Mouse (Mus musculus): ENCODE results near the gene Olfr918.

DNA sequence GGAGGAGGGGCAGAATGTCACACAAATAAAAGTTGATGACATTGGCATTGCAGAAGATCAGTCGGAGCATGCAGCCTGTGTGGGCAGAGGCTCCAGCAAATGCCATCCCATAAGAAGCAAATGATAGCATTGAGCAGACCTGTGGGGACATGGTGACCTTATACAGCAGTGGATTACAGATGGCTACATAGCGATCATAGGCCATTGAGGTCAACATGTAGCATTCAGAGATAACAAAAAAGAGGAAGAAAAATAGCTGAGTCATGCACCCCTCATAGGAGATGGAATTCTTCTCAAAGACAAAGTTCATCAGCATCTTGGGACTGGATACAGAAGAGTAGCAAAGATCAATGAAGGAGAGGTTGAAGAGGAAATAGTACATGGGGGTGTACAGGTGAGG is 1.5 kb downstream of the Olfr918 start:
- TF ChIP-seq CTCF (conservative IDR thresholded peaks at IDR 0.05; ENCODE audit: low read length) = no peak
- TF ChIP-seq POU5F1 (IDR thresholded peaks at IDR 0.05; ENCODE audit: borderline replicate concordance, low read length) = no peak
